Mouse (Mus musculus): ENCODE measurements around the gene Krtap3-3. TPM values are rescaled to one million over a fixed set of nuclear protein-coding genes. Genes with fewer than 3 reads are reported as not detected.

The Krtap3-3 gene
- polyA plus RNA-seq, 1 experiment from 2014 or later, result not detected

DNA sequence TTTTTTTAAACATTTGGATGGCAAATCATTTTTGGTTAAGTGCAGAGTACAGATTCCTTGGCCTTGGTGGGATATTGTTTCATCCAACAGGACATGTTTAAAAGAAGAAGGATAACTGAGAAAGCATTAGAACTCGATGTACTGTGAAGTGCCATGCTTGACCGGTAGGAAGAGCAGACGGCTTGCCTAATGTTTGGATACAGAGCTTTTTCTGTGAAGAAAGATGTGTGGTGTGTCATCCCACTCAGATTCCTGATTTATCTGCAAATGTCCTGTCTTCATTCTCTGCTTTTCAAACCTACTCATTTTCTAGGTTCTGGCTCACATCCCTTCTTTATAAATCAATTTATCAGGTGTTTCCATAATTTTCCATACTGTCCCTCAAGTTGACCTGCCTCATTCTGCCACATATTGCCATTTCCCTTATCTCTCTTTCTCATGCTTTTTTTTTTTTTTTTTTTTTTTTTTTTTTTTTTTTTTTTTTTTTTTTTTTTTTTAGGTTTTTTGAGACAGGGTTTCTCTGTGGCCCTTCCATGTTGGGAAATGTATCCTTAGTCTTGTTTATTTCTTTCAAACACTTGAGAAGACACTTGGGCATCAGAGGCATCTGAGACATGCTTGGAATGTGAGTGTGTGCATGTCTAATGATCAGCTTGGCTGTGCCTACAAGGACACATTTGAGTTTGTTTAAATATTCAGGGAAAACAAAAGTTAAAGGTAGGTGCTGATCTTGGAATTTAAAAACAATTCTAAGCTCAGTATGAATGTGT lies 7.5 kb upstream of the Krtap3-3 start:
- Histone ChIP-seq H3K27ac (ENCODE audit: low read length) (no peak overlapping the region), H3K9me3 (ENCODE audit: low read length) (no peaks in the 10 kb centered on the region), H3K36me3 (ENCODE audit: insufficient read depth, low read length) (no peaks in the 10 kb centered on the region), H3K27me3 (replicated peaks; ENCODE audit: insufficient read depth, low read length) (no peaks in the 10 kb centered on the region), H3K9ac (replicated peaks; ENCODE audit: low read depth) (no peak overlapping the region), H3K4me1 (ENCODE audit: insufficient read depth, low read depth, low read length) (no peaks in the 10 kb centered on the region), H3K4me3 (ENCODE audit: low read depth, low read length) (no peak overlapping the region), H3K4me2 (replicated peaks; ENCODE audit: low read depth, low read length) (no peak overlapping the region)
- DNase-seq (ENCODE audit: low spot score) (peak; percentile 7), ATAC-seq (no peak)
- 51% methylated on average over 3 of the region's 3 CpGs for WGBS
- TF ChIP-seq EP300 (IDR thresholded peaks at IDR 0.05) (peak; percentile 61; the same call in 1 of the 2 replicates), CTCF (IDR thresholded peaks at IDR 0.05) (no peak)

DNA sequence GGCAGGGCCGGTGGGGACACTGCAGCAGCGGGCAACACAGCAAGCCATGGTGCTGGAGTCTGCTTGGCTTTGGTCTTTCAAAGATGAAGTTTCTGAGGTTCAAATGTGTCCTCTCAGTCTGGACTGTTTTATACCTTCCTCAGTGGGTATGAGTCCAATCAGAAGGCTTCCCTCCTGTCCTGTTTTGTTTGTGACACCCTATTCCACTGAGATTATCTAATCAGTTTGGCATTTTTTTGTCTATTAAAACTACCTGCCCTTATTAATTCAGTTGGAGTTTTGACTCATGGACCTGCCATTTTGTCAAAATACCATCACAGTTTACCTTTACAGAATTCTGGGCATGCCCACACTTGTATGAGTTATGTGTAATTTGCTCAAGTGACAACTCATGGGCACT lies 6.1 kb upstream of the Krtap3-3 start, which contains the start of gene Krtap3-2:
Gene Krtap3-2, minus strand, starts transcription at position 101 of the 400 bp plus-strand sequence.
- H3K9me3 ChIP-seq (ENCODE audit: low read length), result no peaks in the 10 kb centered on the region
- H3K27me3 ChIP-seq (replicated peaks; ENCODE audit: insufficient read depth, low read length), result no peaks in the 10 kb centered on the region
- ATAC-seq, result no peak
- H3K9ac ChIP-seq (replicated peaks; ENCODE audit: low read depth), result no peak within 1 kb of the TSS
- no peak within 1 kb of the TSS for H3K27ac ChIP-seq (ENCODE audit: low read length)
- H3K36me3 ChIP-seq (ENCODE audit: insufficient read depth, low read length), result no peaks in the 10 kb centered on the region
- no peak within 1 kb of the TSS for H3K4me2 ChIP-seq (replicated peaks; ENCODE audit: low read depth, low read length)
- no peaks in the 10 kb centered on the region for H3K4me1 ChIP-seq (ENCODE audit: insufficient read depth, low read depth, low read length)
- H3K4me3 ChIP-seq (ENCODE audit: low read depth, low read length), result no peak within 1 kb of the TSS
- DNase-seq (ENCODE audit: low spot score), result no peak
- WGBS, result no CpG with 5 or more reads among the region's 2 CpGs
- TF ChIP-seq EP300 (IDR thresholded peaks at IDR 0.05), result no peak
- no peak for TF ChIP-seq CTCF (IDR thresholded peaks at IDR 0.05)

- WGBS, result 88% methylated on average over 2 of the region's 2 CpGs
- no peak overlapping the region for H3K27ac ChIP-seq (ENCODE audit: low read length)
- H3K4me3 ChIP-seq (ENCODE audit: low read depth, low read length), result no peak overlapping the region
- no peaks in the 10 kb centered on the region for H3K9me3 ChIP-seq (ENCODE audit: low read length)
- H3K27me3 ChIP-seq (replicated peaks; ENCODE audit: insufficient read depth, low read length), result no peaks in the 10 kb centered on the region
- DNase-seq (ENCODE audit: low spot score) (no peak), ATAC-seq (no peak)
- TF ChIP-seq EP300 (IDR thresholded peaks at IDR 0.05), result no peak
- TF ChIP-seq CTCF (IDR thresholded peaks at IDR 0.05), result no peak
- no peaks in the 10 kb centered on the region for H3K4me1 ChIP-seq (ENCODE audit: insufficient read depth, low read depth, low read length)
- no peak overlapping the region for H3K9ac ChIP-seq (replicated peaks; ENCODE audit: low read depth)
- H3K36me3 ChIP-seq (ENCODE audit: insufficient read depth, low read length), result no peaks in the 10 kb centered on the region
- no peak overlapping the region for H3K4me2 ChIP-seq (replicated peaks; ENCODE audit: low read depth, low read length)
Measured at GRCm38 (mm10) chr11:99556195-99556594, 5.5 kb upstream of the Krtap3-3 start.

- ATAC-seq, result no peak
- H3K4me1 ChIP-seq (ENCODE audit: insufficient read depth, low read depth, low read length), result no peaks in the 10 kb centered on the region
- no peaks in the 10 kb centered on the region for H3K27me3 ChIP-seq (replicated peaks; ENCODE audit: insufficient read depth, low read length)
- H3K4me2 ChIP-seq (replicated peaks; ENCODE audit: low read depth, low read length), result no peak overlapping the region
- peak; percentile 21; the same call in 1 of the 2 replicates for TF ChIP-seq CTCF (IDR thresholded peaks at IDR 0.05)
- TF ChIP-seq EP300 (IDR thresholded peaks at IDR 0.05), result no peak
- H3K9ac ChIP-seq (replicated peaks; ENCODE audit: low read depth), result no peak overlapping the region
- no peak overlapping the region for H3K4me3 ChIP-seq (ENCODE audit: low read depth, low read length)
- H3K27ac ChIP-seq (ENCODE audit: low read length), result no peak overlapping the region
- no peak for DNase-seq (ENCODE audit: low spot score)
- H3K36me3 ChIP-seq (ENCODE audit: insufficient read depth, low read length), result no peaks in the 10 kb centered on the region
- H3K9me3 ChIP-seq (ENCODE audit: low read length), result no peaks in the 10 kb centered on the region
Measured at GRCm38 (mm10) chr11:99547892-99548291, 2.8 kb downstream of the Krtap3-3 start.

DNA sequence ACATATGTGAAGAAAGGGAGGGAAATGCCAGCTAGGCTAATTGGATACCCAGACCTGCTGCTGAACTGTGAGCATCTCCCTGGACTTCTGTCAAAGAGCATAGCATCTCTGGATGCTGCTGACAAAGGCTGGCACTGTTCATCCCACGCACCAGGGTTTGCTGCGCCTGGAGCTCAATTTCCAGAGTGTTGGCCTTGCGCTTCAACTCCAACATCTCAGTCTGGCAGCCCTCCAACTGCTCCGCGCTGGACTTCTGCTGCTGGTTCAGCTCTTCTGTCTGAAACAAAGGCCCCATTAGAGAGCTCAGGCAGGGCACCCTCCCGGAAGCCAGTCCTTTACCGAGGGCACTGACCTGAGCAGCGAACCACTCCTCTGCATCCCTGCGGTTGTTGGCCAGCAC lies 10.9 kb downstream of the Krtap3-3 start:
- no peaks in the 10 kb centered on the region for H3K4me1 ChIP-seq (ENCODE audit: insufficient read depth, low read depth, low read length)
- no peak for TF ChIP-seq EP300 (IDR thresholded peaks at IDR 0.05)
- no peak overlapping the region for H3K4me3 ChIP-seq (ENCODE audit: low read depth, low read length)
- peak; percentile 5 for DNase-seq (ENCODE audit: low spot score)
- no peak overlapping the region for H3K9ac ChIP-seq (replicated peaks; ENCODE audit: low read depth)
- H3K9me3 ChIP-seq (ENCODE audit: low read length), result no peaks in the 10 kb centered on the region
- no peak overlapping the region for H3K27ac ChIP-seq (ENCODE audit: low read length)
- H3K4me2 ChIP-seq (replicated peaks; ENCODE audit: low read depth, low read length), result no peak overlapping the region
- H3K36me3 ChIP-seq (ENCODE audit: insufficient read depth, low read length), result no peaks in the 10 kb centered on the region
- 32% methylated on average over 9 of the region's 9 CpGs for WGBS
- ATAC-seq, result no peak
- no peaks in the 10 kb centered on the region for H3K27me3 ChIP-seq (replicated peaks; ENCODE audit: insufficient read depth, low read length)

DNA sequence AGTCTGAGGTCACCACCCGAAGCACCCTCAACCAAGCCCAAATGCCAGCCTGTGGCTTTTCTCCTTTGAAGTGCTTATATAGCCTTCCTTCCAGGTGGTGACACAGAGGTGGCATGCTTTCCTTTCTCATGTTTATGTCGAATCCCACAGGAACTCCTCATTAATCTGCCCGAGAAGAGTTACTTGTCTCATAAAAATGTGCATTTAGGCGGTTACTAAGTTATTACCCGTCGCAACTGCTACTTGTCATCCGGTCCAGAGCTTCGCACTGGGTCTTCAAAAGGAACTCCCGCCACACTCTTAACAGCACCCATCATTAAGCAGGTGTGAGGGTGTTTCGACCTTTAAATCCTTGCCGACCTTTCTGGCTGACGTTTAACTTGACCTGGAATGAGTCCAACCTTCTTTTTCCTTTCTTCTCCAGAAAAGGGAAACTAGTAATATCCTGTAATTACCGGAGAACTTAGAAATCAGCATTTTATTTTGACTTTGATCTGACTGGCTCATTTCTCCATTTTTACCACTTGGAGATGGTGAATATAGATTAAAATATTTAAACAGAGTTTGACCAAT lies 29.3 kb downstream of the Krtap3-3 start, which contains the start of gene Krt39:
Gene Krt39, minus strand, starts transcription at position 51 of the 573 bp plus-strand sequence.
- WGBS, result 57% methylated on average over 13 of the region's 13 CpGs

More for the DNA sequence above, 29.3 kb downstream of the Krtap3-3 start, which contains the start of gene Krt39:
- H3K9ac ChIP-seq (replicated peaks; ENCODE audit: low read depth), result no peak within 1 kb of the TSS
- H3K27me3 ChIP-seq (replicated peaks; ENCODE audit: insufficient read depth, low read length), result no peaks in the 10 kb centered on the region
- ATAC-seq (no peak), DNase-seq (ENCODE audit: low spot score) (no peak)
- H3K36me3 ChIP-seq (ENCODE audit: insufficient read depth, low read length), result no peaks in the 10 kb centered on the region
- H3K4me3 ChIP-seq (ENCODE audit: low read depth, low read length), result no peak within 1 kb of the TSS
- no peak within 1 kb of the TSS for H3K4me2 ChIP-seq (replicated peaks; ENCODE audit: low read depth, low read length)
- no peak for TF ChIP-seq EP300 (IDR thresholded peaks at IDR 0.05)
- no peak for TF ChIP-seq CTCF (IDR thresholded peaks at IDR 0.05)
- no peaks in the 10 kb centered on the region for H3K4me1 ChIP-seq (ENCODE audit: insufficient read depth, low read depth, low read length)
- H3K27ac ChIP-seq (ENCODE audit: low read length), result no peak within 1 kb of the TSS
- H3K9me3 ChIP-seq (ENCODE audit: low read length), result no peaks in the 10 kb centered on the region
